Comparison of ENCODE assay signal across 13 mouse cellular contexts in genomic region chr19:6377327-6378040, GRCm38 (mm10). TPM values are rescaled to one million over a fixed set of nuclear protein-coding genes. Genes with fewer than 3 reads are reported as not detected.
DNase-seq lines count a peak whose midpoint lies in the region; ATAC-seq and TF ChIP-seq lines count a peak whose summit lies in the region.
"Had no signal": no experiment of that assay in that cellular context is flagged by ENCODE, and none has a peak within 500 bp of the region (broad histone marks: within the 10 kb centered on the region; RNA-seq: fewer than 3 reads in every experiment).

No protein-coding gene starts in this region.

- H3K27ac ChIP-seq in forebrain, embryonic 13.5 days, result peak overlapping the region; percentile 40
- H3K27ac ChIP-seq in hindbrain, postnatal 0 days, result peak overlapping the region; percentile 12; the same call in 1 of the 2 replicates

- H3K4me3 ChIP-seq in forebrain, embryonic 13.5 days, result no peak overlapping the region
- H3K4me3 ChIP-seq in hindbrain, postnatal 0 days (ENCODE audit: low read length), result no peak overlapping the region

- 0 out of 2 replicates have a peak, but pooled peaks cover 7% of the 10 kb centered on the region for H3K4me1 ChIP-seq in forebrain, embryonic 13.5 days
- H3K4me1 ChIP-seq in hindbrain, postnatal 0 days (ENCODE audit: insufficient read depth, low read length), result no peaks in the 10 kb centered on the region; the same call in 1 of the 2 replicates

- H3K9me3 ChIP-seq in forebrain, embryonic 13.5 days (replicated peaks), result no peaks in the 10 kb centered on the region
- no peaks in the 10 kb centered on the region for H3K9me3 ChIP-seq in hindbrain, postnatal 0 days (ENCODE audit: low read length)

- no peak overlapping the region for H3K9ac ChIP-seq in forebrain, embryonic 13.5 days
- no peak overlapping the region for H3K9ac ChIP-seq in hindbrain, postnatal 0 days (replicated peaks; ENCODE audit: low read length)

- DNase-seq in gastrocnemius, postnatal 25 days, result peak; percentile 67
- no peak for DNase-seq in gastrocnemius, postnatal 36 days
- DNase-seq in ZHBTc4 (ENCODE audit: low read depth, low spot score), result peak; percentile 53
- DNase-seq in hindbrain, postnatal 0 days (ENCODE audit: low spot score), result peak; percentile 10
- no peak for DNase-seq in layer of hippocampus, postnatal 25 days (ENCODE audit: extremely low spot score in 1 of 2, low spot score in 1 of 2)
- DNase-seq in testis, postnatal 10 days (ENCODE audit: low spot score), result no peak
- DNase-seq: cerebellum, postnatal 36 days; liver; lung, postnatal 36 days; right cerebral cortex, postnatal 25 days had no signal

- TF ChIP-seq CTCF in hindbrain, postnatal 0 days (IDR thresholded peaks at IDR 0.05; ENCODE audit: low read depth), result no peak

- ATAC-seq in forebrain, embryonic 13.5 days, result no peak
- ATAC-seq in hindbrain, postnatal 0 days, result no peak
- no peak for ATAC-seq in inflammation-experienced regulatory T-cells, adult 6 months

- H3K27me3 ChIP-seq in forebrain, embryonic 13.5 days, result no peaks in the 10 kb centered on the region
- no peaks in the 10 kb centered on the region for H3K27me3 ChIP-seq in hindbrain, postnatal 0 days (ENCODE audit: insufficient read depth, low read length)
- H3K27me3 ChIP-seq: CH12.LX had no signal

- no peak overlapping the region for H3K4me2 ChIP-seq in forebrain, embryonic 13.5 days
- H3K4me2 ChIP-seq in hindbrain, postnatal 0 days (ENCODE audit: low read depth, low read length), result no peak overlapping the region

- H3K36me3 ChIP-seq in forebrain, embryonic 13.5 days (ENCODE audit: poor library complexity, severe bottlenecking), result peaks cover 74% of the 10 kb centered on the region
- peaks cover 60% of the 10 kb centered on the region for H3K36me3 ChIP-seq in hindbrain, postnatal 0 days (ENCODE audit: insufficient read depth, low read length)

- 44% methylated on average over 11 of the region's 11 CpGs for WGBS in forebrain, embryonic 13.5 days
- 33% methylated on average over 11 of the region's 11 CpGs for WGBS in hindbrain, postnatal 0 days

- intact Hi-C loops in gastrocnemius, postnatal 36 days (cut with DNase I), result no loop called here

RNA-seq across cellular contexts. Expression of gene Pygm, which starts 6.7 kb away (rescaled TPM):
- total RNA-seq in gastrocnemius, postnatal 25 days (2021), result 1,000 to 10,000 TPM; 5,552 to 6,904 TPM
- total RNA-seq in gastrocnemius, postnatal 36 days (2021), result 1,000 to 10,000 TPM; 7,725 to 8,373 TPM
- 2.0 and 2.1 TPM in 2 replicates for polyA plus RNA-seq in forebrain, embryonic 13.5 days (2015; fragmentation: Nextera tagmentation; extraction: Ambion mirVana)
- total RNA-seq in hindbrain, postnatal 0 days (2014; rRNA removed), result 11.9 and 18.3 TPM in 2 replicates
- 10.4 and 12.6 TPM in 2 replicates for polyA plus RNA-seq in hindbrain, postnatal 0 days (2015; fragmentation: Nextera tagmentation; extraction: Ambion mirVana)
- total RNA-seq in layer of hippocampus, postnatal 25 days (2021), result 10 to 100 TPM; 26.6 to 32.3 TPM
- 1 to 10 TPM; 3.4 to 6.5 (median 5.7) TPM for polyA plus RNA-seq in inflammation-experienced regulatory T-cells, adult 6 months (2017; shearing (Covaris generic))

RNA-seq across cellular contexts. Expression of gene Sf1, which starts 14.0 kb away (rescaled TPM):
- 10 to 100 TPM; 65.5 to 75.2 TPM for total RNA-seq in gastrocnemius, postnatal 25 days (2021)
- total RNA-seq in gastrocnemius, postnatal 36 days (2021), result 10 to 100 TPM; 75.8 to 84.5 TPM
- 134 and 139 TPM in 2 replicates for polyA plus RNA-seq in forebrain, embryonic 13.5 days (2015; fragmentation: Nextera tagmentation; extraction: Ambion mirVana)
- 89.0 and 89.4 TPM in 2 replicates for total RNA-seq in hindbrain, postnatal 0 days (2014; rRNA removed)
- 80.2 and 84.9 TPM in 2 replicates for polyA plus RNA-seq in hindbrain, postnatal 0 days (2015; fragmentation: Nextera tagmentation; extraction: Ambion mirVana)
- total RNA-seq in layer of hippocampus, postnatal 25 days (2021), result 100 to 1,000 TPM; 180 to 215 TPM
- polyA plus RNA-seq in inflammation-experienced regulatory T-cells, adult 6 months (2017; shearing (Covaris generic)), result 10 to 100 TPM; 53.3 to 63.5 (median 59.1) TPM

RNA-seq across cellular contexts. Expression of gene Rasgrp2, which starts 21.7 kb away (rescaled TPM):
- 10 to 100 TPM; 16.2 to 16.4 TPM for total RNA-seq in gastrocnemius, postnatal 25 days (2021)
- 10 to 100 TPM; 11.6 to 25.4 TPM for total RNA-seq in gastrocnemius, postnatal 36 days (2021)
- 21.1 and 25.1 TPM in 2 replicates for polyA plus RNA-seq in forebrain, embryonic 13.5 days (2015; fragmentation: Nextera tagmentation; extraction: Ambion mirVana)
- total RNA-seq in hindbrain, postnatal 0 days (2014; rRNA removed), result 250 and 283 TPM in 2 replicates
- polyA plus RNA-seq in hindbrain, postnatal 0 days (2015; fragmentation: Nextera tagmentation; extraction: Ambion mirVana), result 230 and 252 TPM in 2 replicates
- total RNA-seq in layer of hippocampus, postnatal 25 days (2021), result 10 to 100 TPM; 29.3 to 29.8 TPM
- polyA plus RNA-seq in inflammation-experienced regulatory T-cells, adult 6 months (2017; shearing (Covaris generic)), result 100 to 1,000 TPM in 1 of 3 experiments, 10 to 100 TPM in 2; 59.9 to 201 (median 68.4) TPM

RNA-seq across cellular contexts. Expression of gene Map4k2, which starts 36.5 kb away (rescaled TPM):
- 10 to 100 TPM in 1 of 2 experiments, 1 to 10 TPM in 1; 9.2 to 14.6 TPM for total RNA-seq in gastrocnemius, postnatal 25 days (2021)
- total RNA-seq in gastrocnemius, postnatal 36 days (2021), result 10 to 100 TPM; 10.4 to 12.6 TPM
- polyA plus RNA-seq in forebrain, embryonic 13.5 days (2015; fragmentation: Nextera tagmentation; extraction: Ambion mirVana), result 11.3 and 15.4 TPM in 2 replicates
- 102 TPM in 2 replicates for total RNA-seq in hindbrain, postnatal 0 days (2014; rRNA removed)
- 18.6 and 21.4 TPM in 2 replicates for polyA plus RNA-seq in hindbrain, postnatal 0 days (2015; fragmentation: Nextera tagmentation; extraction: Ambion mirVana)
- total RNA-seq in layer of hippocampus, postnatal 25 days (2021), result 10 to 100 TPM; 66.3 to 78.4 TPM
- polyA plus RNA-seq in inflammation-experienced regulatory T-cells, adult 6 months (2017; shearing (Covaris generic)), result 100 to 1,000 TPM in 1 of 3 experiments, 10 to 100 TPM in 2; 68.4 to 105 (median 88.5) TPM

RNA-seq across cellular contexts. Expression of gene Nrxn2, which starts 41.0 kb away (rescaled TPM):
- 1 to 10 TPM in 1 of 2 experiments, under 1 TPM in 1; 0.91 to 1.4 TPM for total RNA-seq in gastrocnemius, postnatal 25 days (2021)
- 1 to 10 TPM; 1.4 to 1.7 TPM for total RNA-seq in gastrocnemius, postnatal 36 days (2021)
- 16.9 and 18.1 TPM in 2 replicates for polyA plus RNA-seq in forebrain, embryonic 13.5 days (2015; fragmentation: Nextera tagmentation; extraction: Ambion mirVana)
- 355 and 426 TPM in 2 replicates for total RNA-seq in hindbrain, postnatal 0 days (2014; rRNA removed)
- 54.4 and 60.4 TPM in 2 replicates for polyA plus RNA-seq in hindbrain, postnatal 0 days (2015; fragmentation: Nextera tagmentation; extraction: Ambion mirVana)
- total RNA-seq in layer of hippocampus, postnatal 25 days (2021), result 100 to 1,000 TPM; 404 to 465 TPM
- under 1 TPM in 1 of 3 experiments, not detected in 2; 0.26 TPM for polyA plus RNA-seq in inflammation-experienced regulatory T-cells, adult 6 months (2017; shearing (Covaris generic))

Comparison
In these comparisons a context has a peak if more than half of its experiments do, and no peak if none do; other contexts are left out.
1. DNase-seq: peak in gastrocnemius, postnatal 25 days (single experiment), ZHBTc4 (single experiment) and hindbrain, postnatal 0 days (single experiment); none in gastrocnemius, postnatal 36 days (0 of 2), layer of hippocampus, postnatal 25 days (0 of 2) and testis, postnatal 10 days (single experiment).
2. RNA of gene Pygm, which starts 6.7 kb away (total RNA-seq): 7,725 to 8,373 TPM in gastrocnemius, postnatal 36 days and 5,552 to 6,904 TPM in gastrocnemius, postnatal 25 days; 26.6 to 32.3 TPM in layer of hippocampus, postnatal 25 days and 11.9 to 18.3 TPM in hindbrain, postnatal 0 days; every median in the first group is over 100 times any median in the second.